Mouse (Mus musculus) granulocyte monocyte progenitor cell, adult 5-6 weeks (primary cell): Measurements from ENCODE around the gene Gtf2f2. TPM values are rescaled to one million over a fixed set of nuclear protein-coding genes. Genes with fewer than 3 reads are reported as not detected.
"Not testable (repeated sequence)": the region's sequence is repeated elsewhere in the genome, so short reads cannot be mapped to it uniquely, and the experiment has no call there.

Experiments
- ATAC-seq: replicated peaks from 2 replicates; pipeline ENCODE4 v1.8.0; 2016; ENCODE audit warnings: mild to moderate bottlenecking, moderate TSS enrichment, inconsistent platforms; ENCODE audit not compliant: poor library complexity, severe bottlenecking
- total RNA-seq, 2 experiments: library from RNA; stranded (forward) in 1 of 2; stranded (reverse) in 1 of 2; fragments of 200-712, 200-1000 nt in 1 of 2; fragments of >200 nt in 1 of 2; fragmentation: Nextera tagmentation in 1 of 2; gene quantifications; 2 replicates each; pipeline ENCODE4 v1.2.3; 2014 to 2017

Gtf2f2 gene
- total RNA-seq, 2 experiments from 2014 or later = 55.9 to 98.2 TPM

DNA sequence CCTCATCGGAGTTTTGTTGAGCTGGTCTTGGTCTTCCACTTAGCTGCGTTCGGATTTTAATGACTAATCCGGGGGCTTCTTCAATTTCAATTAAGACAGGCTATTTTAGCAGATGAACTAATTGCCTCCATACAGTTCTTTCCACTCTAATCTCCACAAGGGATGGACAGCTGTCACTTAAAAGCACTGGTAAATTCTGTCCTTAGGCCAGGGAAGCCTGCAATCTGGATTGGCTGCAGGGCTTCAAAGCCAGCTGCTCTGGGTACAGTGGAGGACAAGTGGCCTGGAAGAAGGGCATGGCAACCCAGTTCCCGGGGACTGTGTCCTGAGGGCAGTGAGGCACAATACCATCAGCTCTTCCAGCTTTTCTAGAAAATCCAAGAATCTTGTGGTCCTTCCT lies 139.6 kb downstream of the Gtf2f2 start:
- no peak for ATAC-seq

DNA sequence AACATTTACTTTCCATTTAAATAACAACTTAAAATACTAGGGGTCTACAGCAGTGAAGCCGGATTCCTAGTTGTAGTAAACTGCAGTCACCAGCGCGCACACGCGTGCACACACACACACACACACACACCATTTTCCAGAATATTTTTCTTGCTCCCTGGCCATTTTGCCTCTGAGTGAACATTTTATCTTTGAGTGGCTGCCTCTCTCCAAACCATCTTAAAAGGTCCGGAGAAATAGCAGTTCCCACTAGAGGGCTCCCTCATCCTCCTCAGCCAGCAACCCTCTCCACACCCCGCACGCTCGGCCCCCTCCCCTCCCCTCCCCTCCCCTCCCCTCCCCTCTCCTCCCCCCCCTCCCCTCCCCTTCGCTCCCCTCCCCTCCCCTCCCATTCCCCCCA lies 140.0 kb downstream of the Gtf2f2 start:
- peak; percentile 54; the same call in 1 of the 2 replicates for ATAC-seq

DNA sequence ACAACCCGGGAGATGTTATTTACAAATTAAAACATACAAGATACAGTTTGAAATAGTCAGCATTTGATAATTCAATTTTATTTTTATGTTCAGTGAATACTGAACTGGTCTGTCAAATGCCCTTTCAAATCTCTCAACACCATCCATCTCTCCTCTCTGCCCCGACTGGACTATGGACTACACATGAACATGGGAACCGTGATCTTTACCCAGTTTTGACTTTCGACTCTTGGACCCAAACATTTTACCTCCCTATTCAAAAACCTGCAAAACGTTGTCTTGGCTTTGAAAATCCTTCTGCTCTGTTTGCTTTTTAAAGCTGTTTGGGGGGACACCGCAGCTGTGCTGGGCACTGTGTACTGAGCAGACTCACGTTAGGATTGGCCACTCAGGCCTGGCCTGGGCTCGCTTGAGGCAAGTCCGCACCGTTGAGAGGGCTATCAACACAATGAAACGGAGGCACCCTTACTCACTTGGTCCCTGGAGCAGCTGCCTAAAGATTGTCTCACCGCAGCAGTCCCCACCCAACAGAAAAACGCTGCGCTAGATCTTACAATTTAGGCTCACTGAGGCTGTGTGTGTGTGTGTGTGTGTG lies 140.8 kb downstream of the Gtf2f2 start:
- ATAC-seq = no peak

DNA sequence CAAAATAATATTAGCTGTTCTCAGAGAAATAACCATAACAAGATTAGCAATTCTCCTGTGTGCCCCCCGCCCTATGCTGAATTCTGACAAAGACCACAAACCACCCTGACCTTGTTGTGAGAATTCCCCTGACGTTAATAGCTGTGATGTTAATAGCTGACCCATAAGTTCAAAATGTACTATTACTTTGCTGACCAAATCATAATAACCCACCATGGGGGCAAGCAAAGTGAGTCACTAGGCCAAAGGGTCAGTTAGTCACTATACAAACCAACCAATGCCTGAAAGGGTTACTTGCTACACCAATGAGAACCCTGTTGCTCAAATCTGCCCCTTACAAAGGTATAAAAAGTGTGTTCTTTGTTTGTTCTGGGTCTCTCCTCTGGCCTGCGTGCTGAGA lies 142.6 kb downstream of the Gtf2f2 start:
- not testable (repeated sequence) for ATAC-seq

- ATAC-seq = no peak
These were observed 143.8 kb downstream of the Gtf2f2 start for GRCm38 (mm10) chr14:75866706-75867333.

- peak; percentile 85 for ATAC-seq
These were observed 146.9 kb downstream of the Gtf2f2 start for GRCm38 (mm10) chr14:75863549-75864409.

DNA sequence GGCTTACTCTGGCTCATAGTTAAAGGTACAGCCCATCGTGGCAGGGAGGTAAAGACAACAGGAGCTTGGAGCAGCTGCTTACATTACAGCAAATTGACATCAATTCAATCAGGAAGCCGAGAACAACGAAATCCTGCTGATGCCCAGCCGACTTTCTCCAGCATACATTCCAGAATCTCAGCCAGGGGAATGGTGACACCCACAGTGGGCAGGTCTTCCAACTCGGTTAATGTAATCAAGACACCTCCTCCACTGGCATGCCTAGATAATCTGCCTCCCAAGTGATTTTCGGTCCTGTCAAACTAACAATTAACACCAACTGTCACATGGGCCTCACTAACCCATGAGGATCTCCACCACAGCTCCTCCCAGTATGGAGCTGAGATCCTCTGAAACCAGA lies 148.0 kb downstream of the Gtf2f2 start:
- no peak for ATAC-seq

- no peak for ATAC-seq
These were observed 151.0 kb downstream of the Gtf2f2 start for GRCm38 (mm10) chr14:75859619-75860018.

- no peak for ATAC-seq
These were observed 152.5 kb downstream of the Gtf2f2 start for GRCm38 (mm10) chr14:75858181-75858580.

DNA sequence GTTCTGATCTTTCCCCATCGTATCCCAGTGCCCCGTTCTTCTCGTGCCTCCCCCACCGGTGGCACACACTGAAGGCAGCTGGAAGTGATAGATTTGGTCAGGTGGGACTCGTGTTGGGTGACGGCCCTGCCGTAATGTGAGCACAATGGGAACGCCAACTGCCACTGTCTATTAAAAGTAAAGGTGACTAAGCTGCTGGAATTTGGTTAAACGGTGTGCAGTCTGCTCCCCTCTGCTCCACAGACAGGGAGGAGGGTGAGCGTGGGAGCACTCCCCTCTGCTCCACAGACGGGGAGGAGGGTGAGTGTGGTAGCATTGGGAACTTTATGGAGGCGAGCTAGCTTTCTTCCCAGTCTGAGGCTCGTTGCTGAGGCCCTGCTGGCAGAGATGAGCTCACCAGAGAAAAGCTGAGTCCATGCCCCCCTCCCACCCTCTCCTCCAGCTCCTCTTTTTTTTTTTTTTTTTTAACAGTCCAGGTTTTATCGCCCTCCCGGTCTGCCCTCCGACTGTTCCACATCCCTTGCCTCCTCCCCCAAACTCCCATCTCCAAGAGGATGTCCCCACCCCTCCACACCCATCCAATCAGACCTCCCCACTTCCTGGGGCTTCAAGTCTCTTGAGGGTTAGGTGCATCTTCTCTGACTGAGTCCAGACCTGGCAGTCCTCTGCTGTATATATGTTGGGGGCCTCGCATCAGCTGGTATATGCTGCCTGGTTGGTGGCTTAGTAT lies 155.2 kb downstream of the Gtf2f2 start:
- no peak for ATAC-seq

DNA sequence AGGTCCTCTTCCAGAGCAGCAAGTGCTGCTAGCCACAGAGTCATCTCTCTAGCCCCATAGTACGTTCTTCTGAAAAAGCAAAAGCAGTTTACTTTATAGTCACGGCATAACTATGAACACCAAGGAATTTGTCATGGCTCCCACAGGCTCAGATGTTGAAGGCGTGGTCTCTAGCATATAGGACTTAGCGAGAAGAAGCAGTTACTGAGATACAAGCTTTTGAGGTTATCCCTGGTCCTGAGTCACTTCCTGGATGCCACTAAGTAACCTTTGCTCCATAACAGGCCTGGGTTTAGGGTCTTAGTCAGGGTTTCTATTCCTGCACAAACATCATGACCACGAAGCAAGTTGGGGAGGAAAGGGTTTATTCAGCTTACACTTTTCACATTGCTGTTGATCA lies 158.6 kb downstream of the Gtf2f2 start:
- peak; percentile 30; the same call in 1 of the 2 replicates for ATAC-seq

DNA sequence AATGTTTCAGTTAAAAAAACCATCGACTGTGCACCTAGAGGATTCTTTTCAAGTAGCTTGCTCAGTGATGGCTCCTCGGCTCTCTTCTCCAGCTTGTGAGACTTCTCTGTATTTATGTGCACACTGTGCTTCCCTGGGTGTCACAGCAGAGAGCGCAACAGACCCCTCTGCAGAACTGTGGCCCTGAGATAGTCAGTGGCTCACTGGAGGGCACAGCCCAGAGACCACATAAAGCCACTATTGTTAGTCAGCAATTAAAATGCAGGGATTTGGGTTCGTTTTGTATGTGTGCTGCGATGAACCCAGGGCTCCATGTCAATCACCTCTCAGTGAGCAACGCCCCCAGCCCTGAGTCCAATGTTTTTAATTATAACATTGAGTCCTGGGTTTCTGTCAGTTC lies 159.8 kb downstream of the Gtf2f2 start:
- ATAC-seq = no peak

- ATAC-seq = no peak
These were observed 160.7 kb downstream of the Gtf2f2 start for GRCm38 (mm10) chr14:75849842-75850568.

DNA sequence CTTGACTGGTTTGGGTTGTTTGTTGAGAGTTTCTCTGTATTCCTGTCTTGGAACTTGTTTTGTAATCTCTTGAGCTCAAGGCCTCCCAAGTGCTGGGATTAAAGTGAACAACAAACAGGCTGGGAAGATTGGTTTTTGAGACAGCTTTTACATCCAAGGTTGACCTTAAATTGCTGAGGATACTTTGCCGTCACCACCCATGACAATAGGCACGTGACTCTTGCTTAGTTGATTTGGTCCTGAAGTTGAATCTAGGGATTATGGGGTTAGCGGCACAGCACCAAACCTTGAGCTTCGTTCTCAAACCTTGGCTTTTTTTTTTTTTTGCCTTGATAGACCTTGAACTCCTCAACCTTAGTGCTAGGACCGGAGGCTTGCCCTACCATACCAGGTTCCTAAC lies 161.4 kb downstream of the Gtf2f2 start:
- ATAC-seq = no peak

DNA sequence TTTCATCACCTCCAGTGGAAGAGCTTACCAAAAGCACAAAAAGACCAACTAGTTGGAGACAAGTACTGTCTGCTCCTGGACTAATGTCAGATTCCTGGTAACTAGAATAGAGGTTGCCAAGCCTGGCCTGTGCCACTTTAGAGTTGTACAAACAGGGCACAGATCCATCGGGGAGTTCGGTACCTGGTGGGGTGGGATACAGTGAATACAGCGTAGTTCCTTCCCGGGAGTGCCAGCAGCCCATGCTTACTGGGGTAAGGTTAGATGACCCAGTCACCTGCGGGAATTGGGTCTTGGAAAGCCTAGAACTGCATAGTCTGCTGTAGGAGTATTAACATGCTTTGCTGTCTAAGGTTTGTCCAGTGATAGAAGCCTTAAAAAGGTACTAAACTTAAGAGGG lies 162.2 kb downstream of the Gtf2f2 start:
- ATAC-seq = no peak

DNA sequence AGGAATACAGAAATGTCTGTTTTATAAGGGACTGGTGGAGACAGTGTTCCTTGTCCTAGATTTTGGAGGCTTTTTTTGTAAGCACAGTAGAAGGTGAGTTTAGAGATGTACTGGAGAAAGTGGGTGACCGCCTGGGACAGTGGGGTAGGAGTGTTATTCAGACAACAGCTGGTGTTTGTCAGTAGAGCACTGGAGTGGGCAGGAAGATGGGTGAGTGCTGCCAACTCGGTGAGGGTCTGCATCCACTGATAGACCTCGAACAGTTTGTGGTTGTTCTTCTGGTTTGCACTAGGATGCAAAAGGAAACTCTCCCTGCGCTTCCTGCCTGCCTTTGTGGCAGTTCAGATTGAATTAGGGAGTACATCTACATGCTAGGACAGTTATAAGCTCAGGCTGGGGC lies 163.0 kb downstream of the Gtf2f2 start:
- ATAC-seq = no peak
